Mouse (Mus musculus) lung, adult 2 months (tissue): ENCODE results near the gene Ltb.

Experiments used
- CTCF ChIP-seq: fragments of 200-500 bp; IDR thresholded peaks from 2 replicates; pipeline ENCODE4 v1.5.1; 2011; ENCODE audit warnings: mild to moderate bottlenecking, low read length, control low read depth; ENCODE audit not compliant: insufficient read depth
- POLR2A ChIP-seq: fragments of 200-500 bp; IDR thresholded peaks from 2 replicates; pipeline ENCODE4 v1.6.1; 2011; ENCODE audit warnings: low read depth, mild to moderate bottlenecking, control low read depth, low read length, borderline replicate concordance; ENCODE audit errors: extremely low read depth

- TF ChIP-seq CTCF (no peak), POLR2A (no peak)
Observed at GRCm38 (mm10) chr17:35220156-35220952, 26.1 kb downstream of the Ltb start, which contains the start of gene Gm16181.
